Mouse (Mus musculus) myocyte (in vitro differentiated cells): ENCODE measurements at regions not wholly inside any gene's neighbourhood (a gene's known extent, or its start where the extent isn't known, plus 50 kb on each side); places are given as distances from the start of the nearest gene placed in this dataset.

ENCODE experiments used
- H3K27me3 ChIP-seq: one replicate; pipeline ENCODE4 v1.6.1; 2011; ENCODE audit not compliant: control insufficient read depth, insufficient read depth, insufficient read length
- H3K36me3 ChIP-seq: one replicate; pipeline ENCODE4 v1.6.1; 2011; ENCODE audit not compliant: control insufficient read depth, insufficient read depth
- H3K4me2 ChIP-seq: one replicate; pipeline ENCODE4 v1.6.1; 2011; ENCODE audit warnings: low read depth, control low read depth
- H3K4me3 ChIP-seq: one replicate; pipeline ENCODE4 v1.5.1; 2011; ENCODE audit warnings: mild to moderate bottlenecking, control low read depth, moderate library complexity
- H3K79me2 ChIP-seq: one replicate; pipeline ENCODE4 v1.6.1; 2011; ENCODE audit not compliant: control insufficient read depth, insufficient read depth
- H3ac ChIP-seq: one replicate; pipeline ENCODE4 v1.6.1; 2011; ENCODE audit not compliant: control insufficient read depth, insufficient read length
- CEBPB ChIP-seq: IDR thresholded peaks from 2 replicates; pipeline ENCODE4 v1.6.1; 2011; ENCODE audit warnings: mild to moderate bottlenecking, moderate library complexity; ENCODE audit not compliant: poor library complexity, insufficient read depth, severe bottlenecking
- E2F4 ChIP-seq: IDR thresholded peaks from one replicate; pipeline ENCODE4 v1.6.1; 2011; ENCODE audit warnings: mild to moderate bottlenecking, control low read depth, moderate library complexity; ENCODE audit not compliant: insufficient read depth
- MAX ChIP-seq: IDR thresholded peaks from one replicate; pipeline ENCODE4 v1.6.1; 2011; ENCODE audit warnings: low read depth, mild to moderate bottlenecking, control low read depth
- MYOD1 ChIP-seq, 3 experiments: IDR thresholded peaks; one replicate each; pipeline ENCODE4 v1.6.1; 2011; ENCODE audit warnings: control low read depth in 2 of 3, low read depth in 2 of 3, mild to moderate bottlenecking in 2 of 3, moderate library complexity in 1 of 3; ENCODE audit not compliant: insufficient read length in 2 of 3, control insufficient read depth in 1 of 3
- MYOG ChIP-seq, 3 experiments: IDR thresholded peaks; one replicate each; pipeline ENCODE4 v1.6.1; 2011; ENCODE audit warnings: control low read depth in 2 of 3, low read depth in 2 of 3, mild to moderate bottlenecking in 2 of 3; ENCODE audit not compliant: insufficient read length in 2 of 3, control insufficient read depth in 1 of 3, insufficient read depth in 1 of 3
- POLR2A ChIP-seq: IDR thresholded peaks from one replicate; pipeline ENCODE4 v1.6.1; 2011; ENCODE audit warnings: low read depth, mild to moderate bottlenecking, control low read depth, moderate library complexity; ENCODE audit not compliant: insufficient read length
- POLR2AphosphoS2 ChIP-seq: IDR thresholded peaks from one replicate; pipeline ENCODE4 v1.6.1; 2011; ENCODE audit warnings: low read depth, control low read depth; ENCODE audit not compliant: insufficient read length
- REST ChIP-seq: IDR thresholded peaks from one replicate; pipeline ENCODE4 v1.6.1; 2011; ENCODE audit warnings: mild to moderate bottlenecking, control low read depth, moderate library complexity; ENCODE audit not compliant: insufficient read depth, insufficient read length
- SRF ChIP-seq: IDR thresholded peaks from one replicate; pipeline ENCODE4 v1.6.1; 2011; ENCODE audit warnings: low read depth; ENCODE audit not compliant: control insufficient read depth, insufficient read length
- TCF12 ChIP-seq: IDR thresholded peaks from one replicate; pipeline ENCODE4 v1.6.1; 2011; ENCODE audit warnings: mild to moderate bottlenecking, control low read depth; ENCODE audit not compliant: poor library complexity, insufficient read depth, severe bottlenecking
- TCF3 ChIP-seq: IDR thresholded peaks from one replicate; pipeline ENCODE4 v1.6.1; 2011; ENCODE audit warnings: low read depth, control low read depth; ENCODE audit not compliant: insufficient read length
- USF1 ChIP-seq: IDR thresholded peaks from one replicate; pipeline ENCODE4 v1.6.1; 2011; ENCODE audit warnings: low read depth, mild to moderate bottlenecking, control low read depth, moderate library complexity

DNA sequence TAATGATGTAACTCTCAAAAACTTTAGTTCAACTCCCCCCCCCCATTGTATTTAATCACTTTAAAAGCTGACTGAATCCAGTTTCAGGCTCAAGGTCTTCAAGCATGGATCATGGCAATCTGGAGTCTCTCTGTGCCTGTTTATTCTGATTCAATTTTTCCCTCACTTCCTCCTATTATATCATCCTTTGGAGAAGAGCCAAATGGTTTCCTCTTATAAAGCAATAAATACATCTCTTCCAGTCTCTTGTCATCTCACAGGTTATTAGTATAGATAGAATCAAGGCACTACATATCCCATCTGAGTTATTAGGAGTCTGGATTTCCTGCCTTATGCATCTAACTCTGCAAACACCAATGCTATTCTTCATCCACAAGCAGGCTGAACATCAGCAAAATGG is 530.2 kb upstream of the Pdcd1 start:
- H3K4me3 ChIP-seq: no peak overlapping the region
- H3K79me2 ChIP-seq: no peaks in the 10 kb centered on the region
- TF ChIP-seq POLR2AphosphoS2 (no peak), POLR2A (no peak), TCF3 (no peak), CEBPB (no peak), MAX (no peak), USF1 (no peak), REST (no peak), MYOG (IDR thresholded peaks at IDR 0.05; ENCODE audit: control insufficient read depth in 1 of 3, insufficient read depth in 1 of 3, insufficient read length in 2 of 3, low read depth in 2 of 3) (no peak), E2F4 (no peak)
- H3K36me3 ChIP-seq: no peaks in the 10 kb centered on the region
- peak overlapping the region; percentile 32 for H3K4me2 ChIP-seq
- H3K27me3 ChIP-seq: no peaks in the 10 kb centered on the region
- no peak overlapping the region for H3ac ChIP-seq

DNA sequence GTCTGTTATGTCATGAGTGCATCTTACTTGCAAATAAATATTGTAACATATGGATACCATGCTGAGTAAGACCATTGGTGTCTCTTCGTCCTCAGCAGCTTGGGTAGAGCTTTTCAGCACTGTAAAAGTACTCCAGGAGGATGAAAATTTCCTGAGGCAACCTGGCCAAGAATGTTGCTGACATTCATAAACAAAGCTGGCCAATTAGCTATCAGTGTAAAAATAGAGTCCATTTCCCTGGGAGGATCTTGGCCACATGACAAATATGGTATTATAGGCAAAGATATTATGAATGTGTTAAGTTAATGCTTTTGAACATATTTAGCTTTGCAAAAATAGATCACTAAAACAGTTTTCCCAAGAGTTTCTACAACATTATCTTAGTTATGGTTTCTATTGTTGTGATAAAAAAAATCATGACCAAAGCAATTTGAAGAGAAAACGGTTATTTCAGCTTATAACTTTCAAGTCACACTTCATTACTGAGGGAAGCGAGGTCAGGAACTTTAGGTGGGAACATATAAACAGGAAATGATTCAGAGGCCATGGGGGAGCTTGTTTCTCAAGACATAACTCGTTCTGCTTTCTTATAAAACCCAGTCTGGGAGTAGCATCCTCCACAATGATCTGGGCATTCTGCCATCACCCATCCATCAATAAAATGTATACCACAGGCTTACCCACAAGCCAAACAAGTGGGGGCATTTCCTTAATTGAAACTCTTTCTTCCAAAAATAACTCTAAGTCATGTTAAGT is 529.5 kb upstream of the Pdcd1 start:
- TF ChIP-seq MYOG (IDR thresholded peaks at IDR 0.05; ENCODE audit: control insufficient read depth in 1 of 3, insufficient read depth in 1 of 3, insufficient read length in 2 of 3, low read depth in 2 of 3) (no peak), CEBPB (0 out of 2 replicates have a peak, but pooled peaks have one; percentile 22)
- no peak overlapping the region for H3ac ChIP-seq
- H3K36me3 ChIP-seq: no peaks in the 10 kb centered on the region
- no peaks in the 10 kb centered on the region for H3K27me3 ChIP-seq
- H3K4me3 ChIP-seq: no peak overlapping the region
- no peaks in the 10 kb centered on the region for H3K79me2 ChIP-seq
- H3K4me2 ChIP-seq: peak overlapping the region; percentile 32

DNA sequence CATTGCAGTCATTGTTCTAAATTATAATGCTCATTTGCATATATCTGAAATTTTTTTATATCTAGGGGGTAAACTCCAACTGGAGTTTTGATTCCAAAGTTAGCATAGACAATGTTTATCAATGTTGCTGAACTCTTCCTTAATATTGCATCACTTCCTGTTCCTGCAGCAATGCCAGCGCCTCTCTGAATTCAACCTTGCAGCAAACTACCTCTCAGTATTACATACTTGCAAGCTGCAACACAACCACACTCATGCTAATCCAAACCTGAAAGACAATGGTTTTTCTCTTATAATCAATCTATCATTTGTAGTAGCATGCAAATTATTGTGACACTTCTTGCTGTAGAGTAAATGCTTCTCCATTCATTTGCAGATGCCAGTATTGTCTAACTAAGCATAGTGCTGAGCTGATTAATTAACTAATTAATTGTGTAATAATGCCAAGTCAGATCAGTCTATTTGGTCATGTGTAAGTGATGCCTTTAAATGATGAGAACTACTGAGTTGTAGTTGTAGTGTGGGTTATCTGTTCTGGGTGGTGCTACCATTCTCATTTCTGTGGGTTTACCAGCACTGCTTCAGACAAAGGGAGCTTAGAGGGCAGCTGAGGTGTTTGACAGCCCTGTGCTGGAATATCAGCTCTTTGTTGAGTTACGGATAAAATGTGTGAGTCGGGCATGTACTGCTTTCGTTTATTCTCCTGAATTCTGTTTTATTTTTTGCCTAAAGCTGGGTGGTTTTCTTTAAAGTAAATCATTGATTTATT is 480.6 kb upstream of the Pdcd1 start:
- TF ChIP-seq CEBPB (peak; percentile 55; the same call in 1 of the 2 replicates), TCF12 (no peak), POLR2AphosphoS2 (no peak)
- H3K27me3 ChIP-seq: no peaks in the 10 kb centered on the region
- H3K36me3 ChIP-seq: no peaks in the 10 kb centered on the region
- H3ac ChIP-seq: no peak overlapping the region
- H3K79me2 ChIP-seq: no peaks in the 10 kb centered on the region
- no peak overlapping the region for H3K4me2 ChIP-seq
- H3K4me3 ChIP-seq: no peak overlapping the region

- H3K79me2 ChIP-seq: no peaks in the 10 kb centered on the region
- no peak overlapping the region for H3K4me2 ChIP-seq
- H3K4me3 ChIP-seq: no peak overlapping the region
- no peak overlapping the region for H3ac ChIP-seq
- H3K27me3 ChIP-seq: no peaks in the 10 kb centered on the region
- H3K36me3 ChIP-seq: no peaks in the 10 kb centered on the region
- peak; percentile 32 for TF ChIP-seq MAX
- no peak for TF ChIP-seq TCF3
- TF ChIP-seq USF1: no peak
- TF ChIP-seq POLR2A: no peak
- TF ChIP-seq REST: no peak
- TF ChIP-seq CEBPB: peak; percentile 57; the same call in 1 of the 2 replicates
- TF ChIP-seq TCF12: no peak
- no peak for TF ChIP-seq SRF
- no peak for TF ChIP-seq MYOG (IDR thresholded peaks at IDR 0.05; ENCODE audit: control insufficient read depth in 1 of 3, insufficient read depth in 1 of 3, insufficient read length in 2 of 3, low read depth in 2 of 3)
- no peak for TF ChIP-seq E2F4
- no peak for TF ChIP-seq POLR2AphosphoS2
These were observed 451.7 kb upstream of the Pdcd1 start for GRCm38 (mm10) chr1:94504080-94504520.

DNA sequence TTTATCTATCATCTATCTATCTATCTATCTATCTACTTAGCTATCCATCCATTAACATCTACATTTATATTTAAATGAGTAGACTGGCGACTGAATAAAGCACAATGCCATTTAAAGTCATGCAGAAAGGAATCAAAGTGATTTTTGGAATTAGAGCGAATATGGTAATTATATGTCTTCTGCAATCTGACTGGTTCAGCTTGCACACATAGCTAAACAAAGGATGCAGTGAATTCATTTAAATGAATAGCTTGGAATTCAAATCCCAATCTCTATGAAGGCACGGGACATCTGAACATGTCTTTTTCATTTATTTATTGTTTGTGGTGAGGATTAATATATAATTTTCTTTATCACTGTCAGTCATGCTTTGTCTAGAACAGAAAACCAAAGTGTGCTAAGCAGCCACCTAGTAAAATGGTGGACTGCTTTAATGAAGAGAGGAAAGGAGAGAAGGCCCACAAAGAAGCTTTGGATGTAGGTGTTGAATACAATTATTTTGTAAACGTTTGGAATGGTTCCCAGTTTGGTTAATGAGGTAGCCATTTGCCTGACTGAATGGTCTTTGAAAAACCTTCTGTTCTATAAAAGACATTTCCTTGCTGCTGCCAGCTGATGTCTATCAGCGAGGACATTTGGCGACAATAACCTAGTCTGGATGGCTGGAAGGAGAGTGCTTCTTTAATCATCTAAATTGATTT is 451.2 kb upstream of the Pdcd1 start:
- Histone ChIP-seq H3K4me2 (no peak overlapping the region), H3K79me2 (no peaks in the 10 kb centered on the region), H3ac (no peak overlapping the region), H3K36me3 (no peaks in the 10 kb centered on the region), H3K4me3 (no peak overlapping the region), H3K27me3 (no peaks in the 10 kb centered on the region)
- TF ChIP-seq TCF3 (no peak), TCF12 (no peak), MAX (no peak), POLR2AphosphoS2 (no peak), REST (no peak), MYOD1 (IDR thresholded peaks at IDR 0.05; ENCODE audit: control insufficient read depth in 1 of 3, insufficient read length in 2 of 3, low read depth in 2 of 3) (no peak), MYOG (IDR thresholded peaks at IDR 0.05; ENCODE audit: control insufficient read depth in 1 of 3, insufficient read depth in 1 of 3, insufficient read length in 2 of 3, low read depth in 2 of 3) (no peak), CEBPB (no peak), POLR2A (no peak), SRF (no peak), USF1 (no peak), E2F4 (no peak)
